Mouse (Mus musculus) embryo, embryonic 11.5 days (tissue): ENCODE measurements around the gene Srp72.
"Not testable (repeated sequence)": the region's sequence is repeated elsewhere in the genome, so short reads cannot be mapped to it uniquely, and the experiment has no call there.

Source experiments
- DNase-seq: peaks from one replicate; pipeline ENCODE4 v3.0.0-alpha.2; 2012; ENCODE audit warnings: low read depth, low spot score

The Srp72 gene

GRCm38 (mm10) chr5:76964651-76965050 is 9.8 kb upstream of the Srp72 start:
- no peak for DNase-seq

GRCm38 (mm10) chr5:76969250-76969649 is 5.2 kb upstream of the Srp72 start:
- DNase-seq = no peak

DNA sequence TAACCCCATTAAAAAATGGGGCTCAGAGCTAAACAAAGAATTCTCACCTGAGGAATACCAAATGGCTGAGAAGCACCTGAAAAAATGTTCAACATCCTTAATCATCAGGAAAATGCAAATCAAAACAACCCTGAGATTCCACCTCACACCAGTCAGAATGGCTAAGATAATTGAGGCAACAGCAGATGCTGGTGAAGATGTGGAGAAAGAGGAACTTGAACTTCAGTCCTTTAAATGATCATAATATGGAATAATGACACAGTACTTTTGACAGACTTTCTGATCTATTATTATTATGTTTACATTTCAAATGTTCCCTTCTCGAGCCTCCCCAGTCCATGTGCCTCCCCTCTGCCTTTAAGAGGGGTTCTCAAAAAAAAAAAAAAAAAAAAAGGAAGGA is 3.4 kb upstream of the Srp72 start:
- not testable (repeated sequence) for DNase-seq

- no peak for DNase-seq
Observed at GRCm38 (mm10) chr5:76973488-76973887, 995 bp upstream of the Srp72 start.

GRCm38 (mm10) chr5:76974207-76974553 is 303 bp upstream of the Srp72 start:
- DNase-seq = no peak

DNA sequence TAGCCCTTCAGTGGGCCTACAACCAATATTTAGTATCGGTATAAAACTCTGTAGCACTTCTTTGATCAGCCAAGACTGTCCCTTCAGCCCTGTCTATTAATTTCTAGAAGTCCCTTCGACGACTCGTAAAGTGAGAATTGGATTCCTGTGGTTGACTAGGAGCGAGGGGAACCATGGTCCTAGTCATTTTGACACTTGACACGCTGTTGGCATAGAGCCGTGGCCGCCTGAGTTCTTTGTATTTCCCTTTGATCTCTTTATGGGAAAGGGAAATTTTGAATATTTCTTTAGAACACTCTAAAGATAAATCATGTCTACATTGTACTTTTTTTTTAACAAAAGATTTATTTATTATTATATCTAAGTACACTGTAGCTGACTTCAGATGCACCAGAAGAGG is 1.3 kb downstream of the Srp72 start:
- DNase-seq = no peak

GRCm38 (mm10) chr5:76984015-76984414 is 9.5 kb downstream of the Srp72 start:
- no peak for DNase-seq

GRCm38 (mm10) chr5:76990789-76991188 is 16.3 kb downstream of the Srp72 start:
- DNase-seq = no peak

DNA sequence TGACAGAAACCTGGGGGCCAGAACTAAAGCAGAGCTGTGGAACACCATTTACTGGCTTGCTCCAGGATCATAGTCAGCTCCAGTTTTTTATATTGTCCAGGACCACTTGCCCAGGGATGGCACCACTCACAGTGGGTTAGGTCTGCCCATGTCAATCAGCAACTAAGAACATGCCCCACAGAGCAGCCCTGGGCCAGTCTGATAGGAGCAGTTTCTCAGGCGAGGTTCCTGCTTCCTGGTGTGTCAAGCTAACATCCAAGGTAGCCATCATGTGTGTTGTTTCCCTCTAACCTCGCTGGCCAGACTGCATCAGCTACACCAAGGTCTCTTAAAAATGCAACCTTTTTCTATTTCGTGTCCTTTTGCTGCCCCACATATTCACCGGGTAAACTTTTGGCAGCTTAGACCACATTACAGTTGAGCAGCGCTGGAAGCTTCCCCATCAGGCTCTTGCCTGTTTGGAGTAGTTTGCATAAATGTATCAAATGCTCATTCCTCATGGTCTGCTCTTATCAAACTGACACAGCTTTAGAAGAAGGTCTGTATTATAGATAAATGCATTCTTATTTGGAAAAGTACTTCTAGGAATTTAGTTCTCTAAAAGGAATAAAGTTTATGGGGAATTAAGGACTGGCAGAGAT is 18.8 kb downstream of the Srp72 start:
- DNase-seq = no peak

- peak; percentile 31 for DNase-seq
Observed at GRCm38 (mm10) chr5:76998416-76998815, 23.9 kb downstream of the Srp72 start.

DNA sequence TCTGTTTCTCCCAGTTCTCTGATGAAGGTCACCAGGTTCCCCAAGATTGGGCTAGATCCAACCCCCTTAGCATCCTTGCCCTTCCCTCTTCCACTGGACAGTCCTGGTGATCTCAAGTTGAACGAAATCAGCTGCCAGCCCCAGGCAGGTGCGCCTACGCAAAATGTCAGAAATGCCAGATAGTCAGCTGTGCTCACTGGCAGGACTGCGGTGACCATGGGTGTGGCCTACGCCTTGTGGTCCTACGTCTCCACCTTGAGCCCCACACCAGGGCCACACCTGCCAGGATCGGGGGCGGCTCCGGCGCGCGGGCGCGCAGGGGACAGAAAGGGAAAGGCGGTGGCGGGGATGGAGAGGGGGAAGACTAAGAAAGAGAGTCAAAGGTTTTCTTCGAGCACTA is 26.7 kb downstream of the Srp72 start:
- DNase-seq = no peak

- DNase-seq = no peak
Observed at GRCm38 (mm10) chr5:77004051-77004821, 29.8 kb downstream of the Srp72 start, which contains the start of gene Arl9. Gene Arl9 (plus strand): TSS chr5:77004055.

DNA sequence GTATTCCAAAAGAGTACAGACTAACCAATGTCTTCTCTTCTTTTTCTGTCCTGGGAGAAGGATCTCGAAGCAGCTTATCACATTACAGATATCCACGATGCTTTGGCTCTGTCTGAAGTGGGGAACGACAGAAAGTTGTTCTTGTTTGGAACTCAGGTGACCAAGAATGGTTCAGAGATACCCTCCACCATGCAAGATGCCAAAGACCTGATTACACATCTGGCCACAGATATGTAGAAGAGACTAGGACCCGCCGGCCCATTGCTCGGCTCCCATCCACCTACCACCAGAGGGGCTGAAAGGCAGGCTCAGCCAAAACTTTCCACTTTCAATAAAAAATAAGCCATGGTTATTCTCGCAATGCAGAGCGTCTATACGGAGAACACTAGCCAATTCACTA is 35.9 kb downstream of the Srp72 start:
- no peak for DNase-seq

DNA sequence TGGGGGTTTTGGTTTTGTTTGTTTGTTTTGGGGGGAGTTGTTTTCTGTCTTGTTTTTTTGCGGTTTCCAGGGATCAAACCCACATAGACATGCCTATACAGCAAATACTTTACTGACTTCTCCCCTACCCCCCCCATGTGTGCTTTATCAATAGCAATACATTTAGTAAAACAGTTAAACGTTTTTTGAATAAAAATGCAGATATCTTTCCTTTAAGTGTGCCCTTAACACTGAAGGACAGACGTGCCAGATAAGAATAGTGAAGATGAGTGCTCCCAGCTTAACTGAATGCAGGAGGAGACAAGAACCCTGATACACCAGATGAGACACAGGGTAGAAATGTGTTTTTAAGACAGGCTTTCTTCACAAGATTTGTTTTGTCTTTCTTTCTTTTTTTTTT is 36.6 kb downstream of the Srp72 start:
- no peak for DNase-seq

- no peak for DNase-seq
Observed at GRCm38 (mm10) chr5:77013171-77013570, 38.7 kb downstream of the Srp72 start.

DNA sequence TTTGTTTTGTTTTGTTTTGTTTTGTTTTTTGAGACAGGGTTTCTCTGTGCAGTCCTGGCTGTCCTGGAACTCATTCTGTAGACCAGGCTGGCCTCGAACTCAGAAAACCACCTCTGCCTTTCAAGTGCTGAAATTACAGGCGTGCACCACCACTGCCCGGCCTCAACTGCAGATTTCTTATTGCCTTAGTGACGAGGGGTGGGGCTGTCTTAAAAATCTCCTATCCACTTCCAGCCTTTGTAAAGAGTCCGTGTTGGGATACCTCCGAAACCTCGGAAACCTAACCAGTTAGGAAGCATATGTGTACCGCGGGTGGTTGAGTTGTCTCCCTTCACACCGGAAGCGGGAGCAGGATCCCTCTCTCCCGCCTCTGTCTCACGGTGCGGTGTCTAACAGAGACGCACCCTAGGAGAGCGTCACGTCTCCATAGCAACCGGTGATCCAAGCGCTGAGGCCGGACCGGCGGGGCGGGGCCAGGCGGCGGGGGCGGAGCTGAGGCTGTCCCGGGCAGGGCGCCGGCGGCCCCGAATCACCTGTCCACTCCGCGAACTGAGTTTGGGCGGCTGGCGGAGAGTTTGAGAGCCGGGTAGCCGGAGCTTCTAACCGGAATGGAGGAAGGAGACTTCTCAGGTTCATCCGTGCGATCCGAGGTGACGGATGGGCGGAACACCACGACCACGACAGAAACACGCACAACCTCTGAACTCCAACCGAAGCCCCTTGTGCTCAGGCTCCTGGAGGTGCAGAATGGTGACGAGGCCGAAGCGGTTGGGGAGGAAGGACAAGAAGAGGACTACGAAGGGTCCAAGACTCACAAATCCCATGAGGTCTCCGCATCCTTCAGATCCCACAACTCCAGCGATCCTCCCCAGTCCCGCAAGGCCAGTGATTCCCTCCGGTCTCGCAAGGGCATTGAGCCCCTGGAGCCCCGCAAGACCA is 41.3 kb downstream of the Srp72 start, which contains the start of gene Thegl:
Gene Thegl (plus strand): TSS at position 480 of the 939 bp plus-strand sequence.
- peak; percentile 67 for DNase-seq

- DNase-seq = no peak
Observed at GRCm38 (mm10) chr5:77028034-77028433, 53.6 kb downstream of the Srp72 start.

GRCm38 (mm10) chr5:77029735-77030134 is 55.3 kb downstream of the Srp72 start:
- no peak for DNase-seq

- DNase-seq = not testable (repeated sequence)
Observed at GRCm38 (mm10) chr5:77035101-77035500, 60.6 kb downstream of the Srp72 start.

GRCm38 (mm10) chr5:77038451-77038850 is 64.0 kb downstream of the Srp72 start:
- DNase-seq = no peak

- no peak for DNase-seq
Observed at GRCm38 (mm10) chr5:77039391-77039790, 64.9 kb downstream of the Srp72 start.

DNA sequence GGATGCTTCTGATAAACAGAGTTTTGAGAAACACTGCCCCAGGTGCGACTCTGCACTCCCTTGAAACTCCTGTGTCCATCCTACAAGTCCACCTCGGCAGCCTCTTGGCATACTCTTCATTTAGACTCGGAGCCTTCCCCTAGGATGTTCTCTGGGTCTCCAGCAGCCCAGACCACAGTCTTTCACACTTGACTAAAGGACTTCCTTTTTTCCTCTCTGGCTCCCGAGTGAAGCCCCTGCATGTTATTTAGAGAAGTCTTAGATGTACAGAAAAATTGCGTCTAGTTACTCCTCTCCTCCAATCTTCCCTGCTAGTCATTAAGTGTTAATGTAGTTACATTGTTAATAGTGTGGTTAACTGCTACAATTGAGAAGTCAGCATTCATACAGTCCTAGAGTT is 69.9 kb downstream of the Srp72 start:
- no peak for DNase-seq
